In genomic region chr6:116628539-116629171, GRCm38 (mm10) we compare ENCODE assay signal across 8 mouse cellular contexts. TPM values are rescaled to one million over a fixed set of nuclear protein-coding genes. Genes with fewer than 3 reads are reported as not detected.
DNase-seq lines count a peak whose midpoint lies in the region; ATAC-seq and TF ChIP-seq lines count a peak whose summit lies in the region.

Gene Zfp422 (minus strand): TSS chr6:116628999.

- TF ChIP-seq CTCF in bone marrow macrophage, adult 2 months (IDR thresholded peaks at IDR 0.05; ENCODE audit: low read depth, low read length): no peak
- TF ChIP-seq CTCF in kidney, postnatal 0 days (IDR thresholded peaks at IDR 0.05; ENCODE audit: low read depth): no peak
- no peak for TF ChIP-seq CTCF in liver, embryonic 14.5 days (IDR thresholded peaks at IDR 0.05; ENCODE audit: low read depth)
- no peak for TF ChIP-seq CTCF in testis, adult 2 months (IDR thresholded peaks at IDR 0.05; ENCODE audit: control insufficient read depth, insufficient read depth, insufficient replicate concordance, low read depth, low read length)

- peak; percentile 69 for DNase-seq in CD4-positive helper T cell, adult 2 months (ENCODE audit: low read depth, low spot score)
- peak; percentile 85 for DNase-seq in kidney, postnatal 0 days (ENCODE audit: low spot score)
- peak in 1 of 3 experiments; percentile 10 for DNase-seq in liver, embryonic 14.5 days (ENCODE audit: low read depth in 3 of 3, low spot score in 3 of 3)

- 0 out of 2 replicates have a peak, but pooled peaks have one; percentile 18 for TF ChIP-seq POLR2A in bone marrow macrophage, adult 2 months (IDR thresholded peaks at IDR 0.05; ENCODE audit: borderline replicate concordance, low read depth, low read length)
- peak; percentile 83 for TF ChIP-seq POLR2A in testis, adult 2 months (IDR thresholded peaks at IDR 0.05; ENCODE audit: control insufficient read depth, low read depth, low read length)

- peak within 1 kb of the TSS; percentile 81 for H3K4me3 ChIP-seq in bone marrow macrophage, adult 2 months (ENCODE audit: insufficient read depth, low read length)
- H3K4me3 ChIP-seq in embryonic facial prominence, embryonic 15.5 days (replicated peaks): peak within 1 kb of the TSS; percentile 77
- peak within 1 kb of the TSS; percentile 93 for H3K4me3 ChIP-seq in heart, embryonic 13.5 days
- H3K4me3 ChIP-seq in kidney, postnatal 0 days (replicated peaks; ENCODE audit: low read depth, low read length): peak within 1 kb of the TSS; percentile 84
- H3K4me3 ChIP-seq in liver, embryonic 14.5 days (ENCODE audit: insufficient read depth in 1 of 2, low read depth in 2 of 2, low read length in 2 of 2): peak within 1 kb of the TSS; percentile 68 to 69
- H3K4me3 ChIP-seq in neural tube, embryonic 12.5 days: peak within 1 kb of the TSS; percentile 85
- H3K4me3 ChIP-seq in testis, adult 2 months (ENCODE audit: control insufficient read depth, low read depth, low read length): peak within 1 kb of the TSS; percentile 98

- H3K27me3 ChIP-seq in embryonic facial prominence, embryonic 15.5 days: no peaks in the 10 kb centered on the region
- H3K27me3 ChIP-seq in heart, embryonic 13.5 days (replicated peaks): no peaks in the 10 kb centered on the region
- H3K27me3 ChIP-seq in kidney, postnatal 0 days (ENCODE audit: insufficient read depth, low read length): no peaks in the 10 kb centered on the region
- no peaks in the 10 kb centered on the region for H3K27me3 ChIP-seq in liver, embryonic 14.5 days (ENCODE audit: control insufficient read depth, insufficient read depth, low read length)
- no peaks in the 10 kb centered on the region for H3K27me3 ChIP-seq in neural tube, embryonic 12.5 days (replicated peaks)
- no peaks in the 10 kb centered on the region for H3K27me3 ChIP-seq in testis, adult 2 months (ENCODE audit: control insufficient read depth, insufficient read depth, low read length)

- TF ChIP-seq EP300 in liver, embryonic 14.5 days (IDR thresholded peaks at IDR 0.05; ENCODE audit: low read depth): no peak

- H3K9me3 ChIP-seq in embryonic facial prominence, embryonic 15.5 days (replicated peaks): no peaks in the 10 kb centered on the region
- no peaks in the 10 kb centered on the region for H3K9me3 ChIP-seq in heart, embryonic 13.5 days
- no peaks in the 10 kb centered on the region for H3K9me3 ChIP-seq in kidney, postnatal 0 days (replicated peaks; ENCODE audit: low read length)
- H3K9me3 ChIP-seq in liver, embryonic 14.5 days (ENCODE audit: control insufficient read depth, low read length): no peaks in the 10 kb centered on the region
- H3K9me3 ChIP-seq in neural tube, embryonic 12.5 days: no peaks in the 10 kb centered on the region

- peak; percentile 91 for ATAC-seq in embryonic facial prominence, embryonic 15.5 days (ENCODE audit: insufficient number of reproducible peaks, low FRiP score, low TSS enrichment, low read depth)
- ATAC-seq in heart, embryonic 13.5 days (ENCODE audit: extremely low read depth, insufficient number of reproducible peaks, low FRiP score, low TSS enrichment): peak; percentile 61; the same call in 1 of the 2 replicates
- ATAC-seq in kidney, postnatal 0 days (replicated peaks; ENCODE audit: low FRiP score, low read depth): peak; percentile 92
- ATAC-seq in liver, embryonic 14.5 days (ENCODE audit: insufficient read depth): peak; percentile 80
- peak; percentile 95 for ATAC-seq in neural tube, embryonic 12.5 days (ENCODE audit: low FRiP score, low read depth)

- H3K36me3 ChIP-seq in embryonic facial prominence, embryonic 15.5 days: peaks cover 16% of the 10 kb centered on the region
- H3K36me3 ChIP-seq in heart, embryonic 13.5 days: peaks cover 27% of the 10 kb centered on the region
- 0 out of 2 replicates have a peak, but pooled peaks cover 8% of the 10 kb centered on the region for H3K36me3 ChIP-seq in kidney, postnatal 0 days (ENCODE audit: insufficient read depth, low read length)
- no peaks in the 10 kb centered on the region for H3K36me3 ChIP-seq in liver, embryonic 14.5 days (replicated peaks; ENCODE audit: control insufficient read depth, insufficient read depth, low read depth)
- peaks cover 20% of the 10 kb centered on the region for H3K36me3 ChIP-seq in neural tube, embryonic 12.5 days
- no peaks in the 10 kb centered on the region for H3K36me3 ChIP-seq in testis, adult 2 months (ENCODE audit: control insufficient read depth, insufficient read depth, low read length)

- H3K4me2 ChIP-seq in embryonic facial prominence, embryonic 15.5 days (replicated peaks): peak within 1 kb of the TSS; percentile 59
- peak within 1 kb of the TSS; percentile 85 for H3K4me2 ChIP-seq in heart, embryonic 13.5 days
- peak within 1 kb of the TSS; percentile 67 for H3K4me2 ChIP-seq in kidney, postnatal 0 days (ENCODE audit: low read length)
- peak within 1 kb of the TSS; percentile 68 for H3K4me2 ChIP-seq in liver, embryonic 14.5 days (ENCODE audit: low read depth)
- H3K4me2 ChIP-seq in neural tube, embryonic 12.5 days (replicated peaks): peak within 1 kb of the TSS; percentile 69

- under 1% methylated on average over 56 of the region's 56 CpGs for WGBS in embryonic facial prominence, embryonic 15.5 days
- under 1% methylated on average over 46 of the region's 56 CpGs for WGBS in heart, embryonic 13.5 days
- WGBS in kidney, postnatal 0 days: under 1% methylated on average over 54 of the region's 56 CpGs
- WGBS in liver, embryonic 14.5 days (ENCODE audit: insufficient replicate concordance): under 1% methylated on average over 52 of the region's 56 CpGs
- under 1% methylated on average over 56 of the region's 56 CpGs for WGBS in neural tube, embryonic 12.5 days

- H3K9ac ChIP-seq in embryonic facial prominence, embryonic 15.5 days: peak within 1 kb of the TSS; percentile 80
- H3K9ac ChIP-seq in heart, embryonic 13.5 days: peak within 1 kb of the TSS; percentile 99
- peak within 1 kb of the TSS; percentile 97 for H3K9ac ChIP-seq in kidney, postnatal 0 days (ENCODE audit: low read depth, low read length)
- H3K9ac ChIP-seq in liver, embryonic 14.5 days (replicated peaks): peak within 1 kb of the TSS; percentile 66
- H3K9ac ChIP-seq in neural tube, embryonic 12.5 days: peak within 1 kb of the TSS; percentile 97

- H3K27ac ChIP-seq in bone marrow macrophage, adult 2 months (ENCODE audit: insufficient read depth, low read depth, low read length): no peak within 1 kb of the TSS
- H3K27ac ChIP-seq in embryonic facial prominence, embryonic 15.5 days (replicated peaks): peak within 1 kb of the TSS; percentile 84
- H3K27ac ChIP-seq in heart, embryonic 13.5 days (replicated peaks): peak within 1 kb of the TSS; percentile 92
- peak within 1 kb of the TSS; percentile 92 for H3K27ac ChIP-seq in kidney, postnatal 0 days
- H3K27ac ChIP-seq in liver, embryonic 14.5 days: no peak within 1 kb of the TSS
- peak within 1 kb of the TSS; percentile 81 for H3K27ac ChIP-seq in neural tube, embryonic 12.5 days
- H3K27ac ChIP-seq in testis, adult 2 months (ENCODE audit: control insufficient read depth, insufficient read depth, low read depth, low read length): peak within 1 kb of the TSS; percentile 70

- peaks cover 29% of the 10 kb centered on the region for H3K4me1 ChIP-seq in bone marrow macrophage, adult 2 months (ENCODE audit: control insufficient read depth, insufficient read depth, low read length)
- H3K4me1 ChIP-seq in embryonic facial prominence, embryonic 15.5 days: no peaks in the 10 kb centered on the region
- H3K4me1 ChIP-seq in heart, embryonic 13.5 days: peaks cover 13% of the 10 kb centered on the region
- no peaks in the 10 kb centered on the region for H3K4me1 ChIP-seq in kidney, postnatal 0 days (replicated peaks; ENCODE audit: insufficient read depth, low read length)
- H3K4me1 ChIP-seq in liver, embryonic 14.5 days (replicated peaks; ENCODE audit: control insufficient read depth in 2 of 2, insufficient read depth in 2 of 2, low read length in 1 of 2): peaks cover 0 to 9% of the 10 kb centered on the region in 2 experiments; a peak in 2 of 4 replicates
- peaks cover 6% of the 10 kb centered on the region; the same call in 1 of the 2 replicates for H3K4me1 ChIP-seq in neural tube, embryonic 12.5 days
- no peaks in the 10 kb centered on the region for H3K4me1 ChIP-seq in testis, adult 2 months (ENCODE audit: control insufficient read depth, insufficient read depth, low read length)

RNA-seq across cellular contexts. Expression of gene Zfp422, which starts in this region (rescaled TPM):
- polyA plus RNA-seq in bone marrow macrophage, adult 2 months (2012; ENCODE audit: insufficient read depth, insufficient read length, missing spikeins): 26.7 and 31.5 TPM in 2 replicates
- polyA plus RNA-seq in embryonic facial prominence, embryonic 15.5 days (2015; fragmentation: Nextera tagmentation; extraction: Ambion mirVana): 138 and 139 TPM in 2 replicates
- polyA plus RNA-seq in heart, embryonic 13.5 days (2015; fragmentation: Nextera tagmentation; extraction: Ambion mirVana): 82.4 and 83.3 TPM in 2 replicates
- polyA plus RNA-seq in kidney, postnatal 0 days (2015; fragmentation: Nextera tagmentation; extraction: Ambion mirVana): 142 and 148 TPM in 2 replicates
- polyA plus RNA-seq in liver, embryonic 14.5 days (2012; rRNA removed): 9.0 and 10.9 TPM in 2 replicates
- 21.2 TPM in 2 replicates for polyA plus RNA-seq in liver, embryonic 14.5 days (2014; fragmentation: Nextera tagmentation; extraction: Ambion mirVana)
- 236 and 240 TPM in 2 replicates for polyA plus RNA-seq in neural tube, embryonic 12.5 days (2016; fragmentation: Nextera tagmentation; extraction: Ambion mirVana)
- polyA plus RNA-seq in testis, adult 2 months (2012; rRNA removed): 5.1 and 6.0 TPM in 2 replicates

Comparison
In these comparisons a context has a peak if more than half of its experiments do, and no peak if none do; other contexts are left out.
1. H3K27ac ChIP-seq: peak in embryonic facial prominence, embryonic 15.5 days (single experiment), heart, embryonic 13.5 days (single experiment), kidney, postnatal 0 days (single experiment), neural tube, embryonic 12.5 days (single experiment) and testis, adult 2 months (single experiment); none in bone marrow macrophage, adult 2 months (single experiment) and liver, embryonic 14.5 days (single experiment).
2. Peak in every context shown above with its lines, with median percentiles within 50 percentile points of each other: H3K4me3 ChIP-seq, ATAC-seq, H3K4me2 ChIP-seq and H3K9ac ChIP-seq.